Mouse (Mus musculus): ENCODE measurements around the gene Tex2.
A peak's percentile ranks its signal among the peaks of the same experiment; 100 is the strongest.
"Not testable (repeated sequence)": the region's sequence is repeated elsewhere in the genome, so short reads cannot be mapped to it uniquely, and the experiment has no call there.

Gene Tex2

GRCm38 (mm10) chr11:106618768-106619167 lies 5.5 kb upstream of the Tex2 start:
- DNase-seq (ENCODE audit: low spot score) = not testable (repeated sequence)

DNA sequence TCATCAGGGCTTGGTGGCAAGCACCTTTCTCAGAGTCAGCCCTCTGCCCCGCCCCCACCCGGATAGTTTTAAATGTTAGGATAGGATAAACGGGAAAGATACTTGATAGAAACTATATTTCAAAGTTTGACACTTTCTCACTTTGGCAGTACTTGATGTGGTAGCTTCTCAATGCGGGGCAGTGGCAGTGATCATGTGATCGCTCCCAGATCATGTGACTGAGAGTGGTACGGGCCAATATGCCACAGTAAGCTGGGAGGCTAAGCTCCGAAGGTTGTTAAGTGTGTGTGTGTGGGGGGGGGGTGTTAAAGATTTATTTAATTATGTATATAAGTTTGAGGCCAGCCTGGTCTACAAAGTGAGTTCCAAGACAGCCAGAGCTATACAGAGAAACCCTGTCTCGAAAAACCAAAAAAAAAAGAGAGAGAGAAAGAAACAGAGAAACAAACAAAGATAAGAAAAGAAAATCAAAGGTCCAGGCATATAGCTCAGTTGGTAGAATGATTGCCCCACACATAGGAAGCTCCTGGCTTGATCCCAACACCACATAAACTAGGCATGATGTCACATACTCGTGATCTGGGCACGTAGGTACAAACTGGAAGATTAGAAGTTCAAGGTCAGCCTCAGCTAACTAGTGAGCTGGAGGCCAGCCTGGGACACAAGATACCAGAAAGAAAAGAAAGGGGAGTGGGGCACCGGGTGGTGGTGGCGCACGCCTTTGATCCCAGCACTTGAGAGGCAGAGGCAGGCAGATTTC lies 4.8 kb upstream of the Tex2 start:
- DNase-seq (ENCODE audit: low spot score) = no peak

DNA sequence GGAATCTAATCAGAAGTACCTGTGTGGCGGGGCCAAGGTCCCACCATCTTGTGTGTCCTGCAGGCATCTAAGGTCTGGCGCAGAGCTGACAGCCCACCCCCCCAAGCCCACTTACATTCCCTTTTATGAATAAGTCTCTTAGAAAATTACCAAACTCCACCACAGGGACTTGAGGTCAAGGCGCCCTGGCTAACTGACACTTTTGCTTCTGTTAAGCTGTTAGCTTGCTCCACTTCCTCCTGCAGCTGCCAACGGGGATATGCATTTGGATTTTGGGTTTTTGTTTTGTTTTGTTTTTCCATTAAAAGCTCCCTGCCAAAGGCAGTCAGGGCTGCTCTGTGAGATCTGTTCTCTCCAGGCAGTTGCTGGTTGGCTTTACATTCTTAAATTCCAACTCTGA lies 2.3 kb upstream of the Tex2 start:
- no peak for DNase-seq (ENCODE audit: low spot score)

DNA sequence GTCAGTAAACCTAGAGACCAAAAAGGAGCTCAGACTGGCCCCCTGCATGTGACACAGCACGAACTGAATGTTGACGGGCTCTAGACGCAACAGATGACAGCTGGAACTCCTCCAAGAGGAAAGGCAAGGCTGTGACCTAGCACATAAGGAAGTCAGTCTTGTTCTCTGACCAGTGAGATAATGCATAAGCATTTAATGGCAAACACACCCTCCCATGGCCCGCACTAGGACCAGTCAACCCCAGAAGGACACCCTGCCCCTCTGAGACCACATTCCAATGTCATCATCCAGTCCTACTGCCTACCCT lies 1.1 kb upstream of the Tex2 start:
- DNase-seq (ENCODE audit: low spot score) = no peak

DNA sequence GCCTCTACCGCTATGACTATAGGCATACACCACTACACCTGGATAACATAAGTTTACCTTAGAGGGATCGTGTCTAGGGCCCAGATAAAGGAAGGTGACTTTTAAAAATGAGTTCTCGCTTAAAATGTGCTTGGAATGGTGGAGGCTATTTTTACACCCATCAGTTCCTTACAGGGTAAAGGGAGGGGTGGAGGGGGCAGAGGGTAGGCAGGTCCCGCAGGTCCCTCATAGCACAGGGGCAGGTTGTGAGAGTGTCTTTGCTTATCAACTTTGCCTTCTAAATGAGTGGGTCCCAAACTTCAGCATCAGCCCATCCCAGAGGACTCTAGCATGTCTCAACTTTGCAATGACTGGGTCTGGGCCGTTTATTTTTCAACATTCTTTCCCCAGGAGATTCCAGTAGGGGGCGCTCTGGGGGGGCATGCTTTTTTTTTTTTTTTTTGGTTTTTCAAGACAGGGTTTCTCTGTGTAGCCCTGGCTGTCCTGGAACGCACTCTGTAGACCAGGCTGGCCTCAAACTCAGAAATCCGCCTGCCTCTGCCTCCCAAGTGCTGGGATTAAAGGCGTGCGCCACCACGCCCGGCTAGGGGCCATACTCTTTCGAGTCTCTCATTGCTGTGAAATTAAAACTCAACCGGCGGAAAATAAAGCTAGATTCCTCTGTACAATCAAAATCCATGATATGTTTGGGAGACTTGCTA lies 565 bp upstream of the Tex2 start:
- DNase-seq (ENCODE audit: low spot score) = no peak

- peak; percentile 55 for DNase-seq (ENCODE audit: low spot score)
Observed at GRCm38 (mm10) chr11:106612209-106612960, 838 bp downstream of the Tex2 start.

DNA sequence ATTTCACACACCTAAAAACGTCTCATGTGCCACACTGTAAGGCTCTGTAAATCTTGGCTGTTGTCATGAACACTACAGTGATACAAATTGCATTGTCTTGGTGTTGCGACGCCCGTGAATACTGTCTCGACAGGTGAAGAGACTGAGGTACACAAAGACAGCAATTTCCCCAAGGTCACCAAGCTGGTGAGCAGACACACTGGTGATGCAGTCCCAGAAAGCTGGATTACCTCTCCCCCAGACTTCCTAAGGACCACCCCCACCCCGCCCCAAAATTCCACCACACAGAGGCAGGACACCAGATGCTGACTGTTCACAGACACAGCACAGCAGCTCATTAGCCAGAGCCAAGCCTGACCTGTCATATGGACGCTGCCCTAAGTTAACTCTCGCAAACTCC lies 3.5 kb downstream of the Tex2 start:
- DNase-seq (ENCODE audit: low spot score) = no peak

- DNase-seq (ENCODE audit: low spot score) = no peak
Observed at GRCm38 (mm10) chr11:106607316-106607715, 5.9 kb downstream of the Tex2 start.

- no peak for DNase-seq (ENCODE audit: low spot score)
Observed at GRCm38 (mm10) chr11:106606042-106606441, 7.2 kb downstream of the Tex2 start.

DNA sequence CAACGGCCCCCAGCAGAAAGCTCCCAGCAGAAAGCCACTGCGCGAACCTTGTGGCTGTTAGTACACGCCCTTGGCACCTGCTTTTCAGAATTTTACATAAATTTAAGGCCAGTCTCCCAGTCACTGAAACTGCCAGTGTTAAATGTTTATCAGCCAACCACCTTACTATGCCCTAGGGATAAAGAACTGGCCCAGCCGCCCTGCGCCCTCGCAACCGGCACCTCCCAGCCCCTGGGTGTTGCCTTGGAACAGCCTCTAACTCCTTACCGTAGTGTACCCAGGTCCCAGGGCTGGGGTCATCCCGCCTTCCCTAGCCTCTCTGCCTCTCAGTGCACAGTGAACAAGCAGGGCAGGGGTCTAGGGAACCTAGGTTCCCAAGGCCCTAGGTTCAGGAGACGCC lies 10.0 kb downstream of the Tex2 start:
- no peak for DNase-seq (ENCODE audit: low spot score)

- no peak for DNase-seq (ENCODE audit: low spot score)
Observed at GRCm38 (mm10) chr11:106600124-106600523, 13.1 kb downstream of the Tex2 start.

DNA sequence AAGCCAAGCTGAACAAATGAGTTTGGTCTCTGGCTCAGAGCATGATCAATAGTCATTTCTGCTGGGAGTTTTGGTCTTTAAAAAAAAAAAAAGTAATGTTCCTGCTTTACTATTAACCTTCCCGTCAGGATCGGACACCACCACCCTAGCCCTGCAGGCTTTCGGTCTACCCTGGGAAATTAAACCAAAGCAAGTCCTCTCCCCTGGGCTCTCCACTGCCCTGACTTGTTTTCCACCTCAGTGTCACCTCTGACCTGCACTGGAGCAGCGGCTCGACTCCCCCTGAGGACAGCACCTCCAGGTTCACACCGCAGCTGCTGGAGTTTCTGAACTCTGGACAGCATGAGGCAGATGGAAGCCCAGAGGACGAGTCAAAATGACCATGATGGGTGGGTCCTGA lies 13.9 kb downstream of the Tex2 start:
- DNase-seq (ENCODE audit: low spot score) = no peak

- DNase-seq (ENCODE audit: low spot score) = no peak
Observed at GRCm38 (mm10) chr11:106598339-106598738, 14.9 kb downstream of the Tex2 start.

DNA sequence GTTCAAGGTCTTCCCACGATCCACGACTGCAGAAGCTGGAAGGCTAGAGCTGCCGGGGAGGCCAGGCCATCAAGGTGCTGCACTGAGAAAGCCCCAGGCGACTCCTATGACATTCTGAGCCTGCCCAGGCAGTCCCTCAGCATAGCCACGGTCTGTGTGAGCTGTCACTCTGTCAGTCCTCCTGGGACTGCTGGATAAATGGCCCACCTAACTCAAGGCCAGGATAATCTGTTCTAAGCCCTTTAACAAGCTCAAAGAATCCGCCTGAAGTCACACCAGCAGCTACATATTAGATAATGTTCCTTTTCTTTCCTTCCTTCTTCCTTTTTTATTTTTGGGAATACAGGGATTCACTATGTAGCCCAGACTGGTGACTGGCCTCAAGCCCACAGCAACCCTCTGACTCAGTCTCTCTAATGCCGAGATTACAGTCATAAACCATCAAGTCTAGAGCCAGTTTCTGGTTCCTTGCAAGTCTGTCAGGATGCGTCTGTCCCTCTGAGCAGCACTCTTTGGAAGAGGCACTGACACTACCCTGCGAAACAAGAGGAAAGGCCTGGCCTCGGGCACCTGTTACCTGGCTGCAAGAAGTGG lies 15.4 kb downstream of the Tex2 start:
- DNase-seq (ENCODE audit: low spot score) = no peak

DNA sequence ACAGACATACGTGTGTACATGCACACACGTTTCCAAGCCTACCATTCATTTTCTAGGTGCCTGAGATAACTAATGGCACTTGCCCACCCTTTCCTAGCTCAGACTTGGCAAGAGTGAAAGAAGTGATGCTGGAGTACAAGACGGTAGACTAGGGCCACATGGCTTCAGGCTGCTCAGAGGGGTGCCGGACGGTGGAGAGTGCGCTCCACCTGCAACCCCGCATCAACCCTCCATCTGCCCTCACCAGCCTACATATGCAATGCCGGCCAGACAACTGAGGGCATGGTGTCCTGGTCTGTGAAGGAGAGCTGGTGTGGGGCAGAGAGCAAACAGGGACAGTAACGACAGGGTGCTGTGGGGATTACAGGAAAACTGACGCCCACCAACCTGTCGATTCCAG lies 22.0 kb downstream of the Tex2 start:
- DNase-seq (ENCODE audit: low spot score) = no peak

- DNase-seq (ENCODE audit: low spot score) = no peak
Observed at GRCm38 (mm10) chr11:106590143-106590542, 23.1 kb downstream of the Tex2 start.

GRCm38 (mm10) chr11:106588781-106589180 lies 24.4 kb downstream of the Tex2 start:
- no peak for DNase-seq (ENCODE audit: low spot score)

- DNase-seq (ENCODE audit: low spot score) = no peak
Observed at GRCm38 (mm10) chr11:106587786-106588519, 25.3 kb downstream of the Tex2 start.

DNA sequence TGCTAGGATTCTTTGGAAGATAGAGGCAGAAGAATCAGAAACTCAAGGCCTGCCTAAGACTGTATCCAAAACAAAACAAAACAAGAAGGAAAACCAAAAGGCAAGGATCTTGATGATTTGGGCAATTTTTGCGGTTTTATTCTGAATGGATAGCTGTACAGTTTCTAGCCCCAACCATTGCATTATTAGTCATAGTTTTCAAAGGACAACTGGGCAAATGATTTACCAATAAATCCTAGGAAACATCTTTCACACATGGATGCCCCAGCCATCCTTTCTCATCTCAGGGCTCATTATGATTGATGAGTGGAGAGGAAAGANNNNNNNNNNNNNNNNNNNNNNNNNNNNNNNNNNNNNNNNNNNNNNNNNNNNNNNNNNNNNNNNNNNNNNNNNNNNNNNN lies 29.4 kb downstream of the Tex2 start:
- DNase-seq (ENCODE audit: low spot score) = no peak

DNA sequence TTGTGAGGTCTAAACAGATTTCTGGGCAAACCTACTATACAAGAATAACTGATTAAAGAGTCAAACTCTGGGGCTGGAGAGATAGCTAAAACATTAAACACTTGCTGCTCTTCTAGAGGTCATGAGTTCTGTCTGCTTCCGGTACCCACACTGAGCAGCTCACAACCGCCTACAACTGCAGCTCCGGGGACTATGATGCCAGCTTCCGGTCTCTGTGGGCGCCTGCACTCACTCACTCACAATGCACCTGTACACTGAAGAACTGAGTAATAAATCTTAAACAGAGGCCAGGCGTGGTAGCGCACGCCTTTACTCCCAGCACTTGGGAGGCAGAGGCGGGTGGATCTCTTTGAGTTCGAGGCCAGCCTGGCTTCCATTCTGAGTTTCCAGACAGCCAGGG lies 31.9 kb downstream of the Tex2 start:
- DNase-seq (ENCODE audit: low spot score) = no peak

DNA sequence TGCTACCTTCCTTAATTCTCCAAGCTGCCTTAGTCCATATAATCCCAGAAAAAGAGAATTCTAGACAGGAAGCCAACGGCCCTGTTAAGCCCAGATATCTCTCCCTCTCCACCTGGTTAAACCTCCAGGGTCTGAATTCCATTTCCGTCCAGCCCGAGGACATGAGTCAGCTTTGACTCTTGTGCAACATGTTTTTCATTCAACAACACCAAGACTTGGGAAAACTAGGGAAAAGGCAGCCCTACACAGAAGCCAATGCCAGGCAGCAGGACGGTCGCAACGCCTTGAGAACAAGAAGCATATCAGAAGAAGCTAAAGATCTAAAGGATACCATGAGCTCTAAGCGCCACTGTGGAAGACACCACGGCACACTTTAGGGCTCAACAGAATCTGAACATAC lies 32.8 kb downstream of the Tex2 start:
- DNase-seq (ENCODE audit: low spot score) = no peak

DNA sequence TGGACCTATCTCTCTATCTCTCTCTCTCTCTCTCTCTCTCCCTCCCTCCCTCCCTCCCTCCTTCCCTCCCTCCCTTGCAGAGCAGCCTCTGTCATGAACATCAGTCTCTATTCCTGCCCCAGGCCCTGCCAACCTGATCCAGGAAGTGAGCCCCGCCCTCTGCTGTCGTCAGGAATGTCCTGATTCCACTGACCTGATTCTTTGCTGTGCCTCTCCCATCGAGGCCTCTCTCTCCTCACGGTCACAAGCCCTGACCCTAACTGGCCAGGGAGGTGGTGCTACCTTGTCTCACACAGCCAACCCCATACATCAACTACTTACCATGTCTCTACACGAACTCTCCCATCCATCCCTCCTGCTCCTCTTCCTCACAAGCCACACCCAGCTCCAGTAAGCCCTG lies 33.3 kb downstream of the Tex2 start:
- DNase-seq (ENCODE audit: low spot score) = no peak

Measured in urinary bladder, postnatal 25 days (tissue).